Mouse (Mus musculus) midbrain, postnatal 0 days (tissue): Measurements from ENCODE around the gene C8b. TPM values are rescaled to one million over a fixed set of nuclear protein-coding genes. Genes with fewer than 3 reads are reported as not detected.

Source experiments
- ATAC-seq: fragments of 200-750 bp; cut with Nextera tagmentation; 2 replicates; pipeline ENCODE4 v1.8.0; 2017; ENCODE audit warnings: moderate number of reproducible peaks, mild to moderate bottlenecking, moderate TSS enrichment, moderate library complexity; ENCODE audit not compliant: low FRiP score
- DNase-seq: peaks from one replicate; pipeline ENCODE4 v3.0.0-alpha.2; 2015; ENCODE audit warnings: low spot score
- H3K27ac ChIP-seq: fragments of 300-500 bp; sonication (generic); 2 replicates; pipeline ENCODE4 v1.5.1; 2014; ENCODE audit warnings: low read depth, mild to moderate bottlenecking, low read length, mixed read lengths
- H3K27me3 ChIP-seq: fragments of 300-500 bp; sonication (generic); 2 replicates; pipeline ENCODE4 v1.6.1; 2014; ENCODE audit warnings: low read length, control low read depth, mixed read lengths; ENCODE audit not compliant: insufficient read depth
- H3K36me3 ChIP-seq: fragments of 300-500 bp; sonication (generic); 2 replicates; pipeline ENCODE4 v1.6.1; 2014; ENCODE audit warnings: low read length, control low read depth, mixed read lengths; ENCODE audit not compliant: insufficient read depth
- H3K4me1 ChIP-seq: fragments of 300-500 bp; sonication (generic); 2 replicates; pipeline ENCODE4 v1.6.1; 2014; ENCODE audit warnings: mild to moderate bottlenecking, control low read depth, antibody characterized with exemption, low read length, mixed read lengths; ENCODE audit not compliant: insufficient read depth
- H3K4me2 ChIP-seq: fragments of 300-500 bp; sonication (generic); 2 replicates; pipeline ENCODE4 v1.6.1; 2014; ENCODE audit warnings: low read depth, mild to moderate bottlenecking, low read length, mixed read lengths; ENCODE audit not compliant: poor library complexity, severe bottlenecking
- H3K4me3 ChIP-seq: fragments of 300-500 bp; sonication (generic); 2 replicates; pipeline ENCODE4 v1.5.1; 2014; ENCODE audit warnings: low read depth, mild to moderate bottlenecking, low read length, moderate library complexity
- H3K9ac ChIP-seq: fragments of 300-500 bp; sonication (generic); replicated peaks from 2 replicates; pipeline ENCODE4 v1.6.1; 2014; ENCODE audit warnings: mild to moderate bottlenecking, low read length, moderate library complexity, mixed read lengths; ENCODE audit not compliant: poor library complexity, severe bottlenecking
- H3K9me3 ChIP-seq: fragments of 300-500 bp; sonication (generic); 2 replicates; pipeline ENCODE4 v1.6.1; 2016; ENCODE audit warnings: low read length, control low read depth
- CTCF ChIP-seq: IDR thresholded peaks from 2 replicates; pipeline ENCODE4 v1.5.1; 2016; ENCODE audit warnings: antibody characterized with exemption, mild to moderate bottlenecking
- WGBS: fragments of 180-500 bp; shearing (Covaris S2); extraction: QIAGEN DNeasy Blood & Tissue Kit; methylation state at CpG from one replicate; pipeline ENCODE4 v1.1.7; 2014; 5-methylcytosine and 5-hydroxymethylcytosine counted together
- polyA plus RNA-seq: library from polyadenylated mRNA; unstranded; fragments of >200 nt; fragmentation: Nextera tagmentation; extraction: Ambion mirVana; gene quantifications from 2 replicates; pipeline ENCODE4 v1.2.1, GENCODE M21; 2015
- total RNA-seq: library from RNA; depleted of rRNA; stranded (reverse); fragments of >200 nt; gene quantifications from 2 replicates; pipeline ENCODE4 v1.2.3, GENCODE M21; 2014; rRNA removed

Gene C8b
- total and polyA plus RNA-seq, 2 experiments from 2014 or later: 0.22 TPM; not detected in 1

DNA sequence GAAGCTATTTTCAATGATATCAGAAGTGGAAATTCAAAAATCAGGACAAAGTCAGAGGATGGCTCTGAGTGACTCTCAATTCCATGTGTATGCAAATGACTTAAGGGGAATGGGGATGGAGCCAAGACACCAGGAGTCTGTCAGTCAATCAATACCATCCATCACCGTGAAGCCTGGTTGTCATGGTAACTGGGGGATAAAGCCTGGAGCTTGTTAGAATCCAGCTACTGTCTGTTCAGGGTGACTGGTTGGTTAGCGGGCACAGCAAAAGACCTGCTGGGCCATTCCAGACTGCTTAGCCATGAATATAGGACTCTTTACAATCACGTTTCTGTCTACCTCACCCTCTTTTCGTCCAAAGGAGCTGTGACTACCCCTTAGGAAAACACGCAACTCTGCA, 69.0 kb downstream of the C8b start:
- Histone ChIP-seq H3K36me3 (no peaks in the 10 kb centered on the region), H3K4me3 (no peak overlapping the region), H3K4me2 (no peak overlapping the region), H3K27ac (0 out of 2 replicates have a peak overlapping the region, but pooled peaks have one; percentile 39), H3K9ac (no peak overlapping the region), H3K27me3 (no peaks in the 10 kb centered on the region), H3K4me1 (no peaks in the 10 kb centered on the region), H3K9me3 (no peaks in the 10 kb centered on the region)
- ATAC-seq (peak; percentile 56; the same call in 1 of the 2 replicates), DNase-seq (peak; percentile 71)
- WGBS: 11% methylated on average over 5 of the region's 5 CpGs
- no peak for TF ChIP-seq CTCF

DNA sequence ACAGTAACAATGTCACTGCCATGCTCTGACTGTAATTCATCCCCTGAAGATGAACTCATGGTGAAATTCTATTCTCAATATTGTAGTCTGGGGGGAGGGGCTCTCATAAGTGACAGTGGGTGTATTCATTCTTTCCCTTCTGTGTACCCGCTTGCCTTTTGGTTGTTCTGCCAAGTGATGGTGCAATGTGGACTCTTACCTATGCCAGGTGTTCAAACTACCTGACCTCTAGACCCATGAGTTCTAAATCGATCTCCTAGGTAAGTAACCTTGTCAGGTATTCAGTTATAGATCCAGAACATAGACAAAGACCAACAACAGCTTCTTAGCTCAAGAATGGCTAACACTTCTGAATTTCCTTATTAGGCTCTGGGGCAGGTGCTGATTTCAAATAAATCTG, 72.2 kb downstream of the C8b start:
- no peak for TF ChIP-seq CTCF
- no peak overlapping the region for H3K4me2 ChIP-seq
- DNase-seq (no peak), ATAC-seq (no peak)
- WGBS: 86% methylated on average over 2 of the region's 2 CpGs
- H3K4me3 ChIP-seq: no peak overlapping the region
- H3K27ac ChIP-seq: no peak overlapping the region
- no peaks in the 10 kb centered on the region for H3K9me3 ChIP-seq
- H3K27me3 ChIP-seq: no peaks in the 10 kb centered on the region
- H3K4me1 ChIP-seq: 0 out of 2 replicates have a peak, but pooled peaks cover 3% of the 10 kb centered on the region
- H3K36me3 ChIP-seq: no peaks in the 10 kb centered on the region
- H3K9ac ChIP-seq: no peak overlapping the region

DNA sequence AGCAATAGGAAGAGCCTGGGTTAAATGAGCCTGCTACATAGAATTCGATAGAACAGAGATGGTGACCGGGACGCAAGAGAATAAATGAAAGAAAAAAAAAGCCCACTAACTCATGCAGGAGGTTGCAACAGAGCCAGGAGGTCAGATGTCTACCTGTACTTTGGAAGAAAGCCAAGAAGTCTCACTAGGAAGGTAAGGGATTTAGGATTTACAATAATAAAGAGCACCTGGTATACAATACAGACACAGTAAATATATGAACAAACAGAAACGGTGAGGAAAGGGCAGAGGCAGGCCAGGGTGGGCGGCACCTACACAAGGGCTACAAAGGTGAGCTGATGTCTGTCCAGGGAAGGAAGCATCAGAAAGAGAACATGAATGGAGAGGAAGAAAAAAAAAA, 76.1 kb downstream of the C8b start:
- H3K27ac ChIP-seq: no peak overlapping the region
- ATAC-seq: no peak

DNA sequence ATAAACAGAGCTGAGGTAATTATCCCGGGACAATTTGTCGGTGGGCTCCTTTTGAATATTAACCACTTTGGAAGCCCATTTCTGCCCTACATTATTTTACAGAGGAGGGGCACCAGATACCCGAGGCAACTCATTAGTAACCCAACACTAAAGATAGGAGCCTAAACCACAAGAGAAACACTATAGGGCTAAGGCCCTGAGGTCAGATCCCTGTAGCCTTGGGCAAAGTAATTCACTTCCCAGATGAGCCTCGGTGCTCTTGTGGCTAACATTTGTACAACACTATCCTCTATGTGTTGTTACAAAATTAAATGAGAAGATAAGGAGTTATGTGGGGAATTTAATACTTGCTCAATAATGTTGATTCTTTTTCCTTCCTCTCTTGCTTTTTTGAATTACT, 77.4 kb downstream of the C8b start:
- Histone ChIP-seq H3K4me2 (no peak overlapping the region), H3K36me3 (no peaks in the 10 kb centered on the region), H3K9me3 (no peaks in the 10 kb centered on the region), H3K4me3 (no peak overlapping the region), H3K27ac (no peak overlapping the region), H3K9ac (no peak overlapping the region), H3K4me1 (0 out of 2 replicates have a peak, but pooled peaks cover 3% of the 10 kb centered on the region), H3K27me3 (no peaks in the 10 kb centered on the region)
- no peak for TF ChIP-seq CTCF
- no peak for DNase-seq
- ATAC-seq: no peak
- WGBS: 38% methylated on average over 4 of the region's 4 CpGs

More for the DNA sequence above, 76.1 kb downstream of the C8b start:
- Histone ChIP-seq H3K4me3 (no peak overlapping the region), H3K4me2 (no peak overlapping the region), H3K9me3 (no peaks in the 10 kb centered on the region), H3K9ac (no peak overlapping the region), H3K27me3 (no peaks in the 10 kb centered on the region), H3K4me1 (0 out of 2 replicates have a peak, but pooled peaks cover 3% of the 10 kb centered on the region), H3K36me3 (no peaks in the 10 kb centered on the region)
- 86% methylated on average over 5 of the region's 5 CpGs for WGBS
- TF ChIP-seq CTCF: no peak
- DNase-seq: no peak

Other genes starting within 250 kb of the C8b start
- gene Gm17662, start 91.0 kb downstream of the C8b start, total RNA-seq: not detected in 2 replicates
- not detected in 2 replicates for gene Gm17662, start 91.0 kb downstream of the C8b start, polyA plus RNA-seq
- gene C8a, start 110.1 kb downstream of the C8b start, total RNA-seq: not detected in 2 replicates
- 0.04 and 0.06 TPM in 2 replicates for gene C8a, start 110.1 kb downstream of the C8b start, polyA plus RNA-seq
- 0.19 and 0.49 TPM in 2 replicates for gene Fyb2, start 147.1 kb downstream of the C8b start, total RNA-seq
- gene Fyb2, start 147.1 kb downstream of the C8b start, polyA plus RNA-seq: 0.28 and 0.38 TPM in 2 replicates